Mouse (Mus musculus): ENCODE data around the gene Itpkb.

Itpkb gene

GRCm38 (mm10) chr1:180439496-180439895, 109.2 kb downstream of the Itpkb start:
- in situ Hi-C loops (cut with MboI; ENCODE audit: low sequenced_read_pairs) = loop anchor here (10.0 kb wide), 2 partner anchors 105 to 325 kb away; no protein-coding TSS in a partner anchor

GRCm38 (mm10) chr1:180444411-180444810, 114.1 kb downstream of the Itpkb start:
- in situ Hi-C loops (cut with MboI; ENCODE audit: low sequenced_read_pairs) = no loop called here

- in situ Hi-C loops (cut with MboI; ENCODE audit: low sequenced_read_pairs) = no loop called here
These were observed 119.4 kb downstream of the Itpkb start for GRCm38 (mm10) chr1:180449641-180450040.

GRCm38 (mm10) chr1:180458274-180458673, 128.0 kb downstream of the Itpkb start:
- in situ Hi-C loops (cut with MboI; ENCODE audit: low sequenced_read_pairs) = no loop called here

GRCm38 (mm10) chr1:180458680-180459079, 128.4 kb downstream of the Itpkb start:
- in situ Hi-C loops (cut with MboI; ENCODE audit: low sequenced_read_pairs) = no loop called here

- in situ Hi-C loops (cut with MboI; ENCODE audit: low sequenced_read_pairs) = no loop called here
These were observed 130.4 kb downstream of the Itpkb start for GRCm38 (mm10) chr1:180460721-180461120.

- in situ Hi-C loops (cut with MboI; ENCODE audit: low sequenced_read_pairs) = no loop called here
These were observed 132.1 kb downstream of the Itpkb start for GRCm38 (mm10) chr1:180462396-180462795.

- in situ Hi-C loops (cut with MboI; ENCODE audit: low sequenced_read_pairs) = no loop called here
These were observed 132.7 kb downstream of the Itpkb start for GRCm38 (mm10) chr1:180462983-180463475.

GRCm38 (mm10) chr1:180464357-180464756, 134.1 kb downstream of the Itpkb start:
- in situ Hi-C loops (cut with MboI; ENCODE audit: low sequenced_read_pairs) = no loop called here

GRCm38 (mm10) chr1:180465620-180466019, 135.3 kb downstream of the Itpkb start:
- in situ Hi-C loops (cut with MboI; ENCODE audit: low sequenced_read_pairs) = no loop called here

GRCm38 (mm10) chr1:180468004-180468403, 137.7 kb downstream of the Itpkb start:
- in situ Hi-C loops (cut with MboI; ENCODE audit: low sequenced_read_pairs) = no loop called here

- in situ Hi-C loops (cut with MboI; ENCODE audit: low sequenced_read_pairs) = no loop called here
These were observed 143.3 kb downstream of the Itpkb start for GRCm38 (mm10) chr1:180473566-180473965.
